ENCODE assay signal across 9 mouse cellular contexts in genomic region chr3:121954421-121954820, GRCm38 (mm10). TPM values are rescaled to one million over a fixed set of nuclear protein-coding genes. Genes with fewer than 3 reads are reported as not detected.
A peak's percentile ranks its signal among the peaks of the same experiment; 100 is the strongest.
DNase-seq lines count a peak whose midpoint lies in the region; ATAC-seq and TF ChIP-seq lines count a peak whose summit lies in the region.
"Had no signal": no experiment of that assay in that cellular context is flagged by ENCODE, and none has a peak within 500 bp of the region (broad histone marks: within the 10 kb centered on the region; RNA-seq: fewer than 3 reads in every experiment).

No protein-coding gene starts in this region.

- TF ChIP-seq EP300 in liver, postnatal 0 days (IDR thresholded peaks at IDR 0.05; ENCODE audit: low read depth): no peak

- peak overlapping the region; percentile 86 for H3K4me2 ChIP-seq in kidney, embryonic 14.5 days (replicated peaks; ENCODE audit: low read depth, low read length)
- H3K4me2 ChIP-seq in embryonic facial prominence, embryonic 12.5 days (replicated peaks): peak overlapping the region; percentile 78
- H3K4me2 ChIP-seq in hindbrain, embryonic 14.5 days (replicated peaks): peak overlapping the region; percentile 81
- H3K4me2 ChIP-seq in liver, postnatal 0 days (ENCODE audit: low read depth, low read length): peak overlapping the region; percentile 69

- no peak overlapping the region for H3K27ac ChIP-seq in kidney, embryonic 14.5 days (ENCODE audit: low read depth, low read length)
- no peak overlapping the region for H3K27ac ChIP-seq in embryonic facial prominence, embryonic 12.5 days
- H3K27ac ChIP-seq in hindbrain, embryonic 14.5 days: no peak overlapping the region
- no peak overlapping the region for H3K27ac ChIP-seq in liver, postnatal 0 days (ENCODE audit: low read depth)

- H3K27me3 ChIP-seq in kidney, embryonic 14.5 days (ENCODE audit: control insufficient read depth, insufficient read depth, low read length): no peaks in the 10 kb centered on the region
- peaks cover 7% of the 10 kb centered on the region; the same call in 1 of the 2 replicates for H3K27me3 ChIP-seq in embryonic facial prominence, embryonic 12.5 days
- peaks cover 34% of the 10 kb centered on the region for H3K27me3 ChIP-seq in hindbrain, embryonic 14.5 days (ENCODE audit: control insufficient read depth, insufficient read depth, low read length)
- H3K27me3 ChIP-seq in liver, postnatal 0 days (ENCODE audit: insufficient read depth, low read length): peaks cover 6% of the 10 kb centered on the region

- no peaks in the 10 kb centered on the region for H3K36me3 ChIP-seq in kidney, embryonic 14.5 days (ENCODE audit: control insufficient read depth, insufficient read depth, low read length)
- H3K36me3 ChIP-seq in embryonic facial prominence, embryonic 12.5 days: no peaks in the 10 kb centered on the region
- no peaks in the 10 kb centered on the region for H3K36me3 ChIP-seq in hindbrain, embryonic 14.5 days (replicated peaks; ENCODE audit: control insufficient read depth, insufficient read depth)
- no peaks in the 10 kb centered on the region for H3K36me3 ChIP-seq in liver, postnatal 0 days (replicated peaks; ENCODE audit: insufficient read depth, low read length)

- TF ChIP-seq CTCF in liver, postnatal 0 days (IDR thresholded peaks at IDR 0.05; ENCODE audit: low read depth): no peak

- no peak for ATAC-seq in kidney, embryonic 14.5 days (ENCODE audit: low FRiP score, low TSS enrichment)
- ATAC-seq in embryonic facial prominence, embryonic 12.5 days (ENCODE audit: insufficient number of reproducible peaks, insufficient read depth, low FRiP score, low TSS enrichment): no peak
- no peak for ATAC-seq in hindbrain, embryonic 14.5 days (ENCODE audit: low FRiP score)
- ATAC-seq in liver, postnatal 0 days: no peak
- ATAC-seq in megakaryocyte, adult 5-6 weeks (ENCODE audit: poor library complexity, severe bottlenecking): no peak

- DNase-seq in kidney, adult 8-10 months: no peak
- no peak for DNase-seq in hindbrain, embryonic 14.5 days (ENCODE audit: low spot score)
- DNase-seq in liver, postnatal 0 days: no peak
- DNase-seq in spleen, adult 12 weeks (ENCODE audit: low spot score): no peak
- DNase-seq in thymus, postnatal 0 days (ENCODE audit: low spot score): no peak
- DNase-seq: thymus, postnatal 25 days had no signal

- 57% methylated on average over 2 of the region's 2 CpGs for WGBS in kidney, embryonic 14.5 days
- 33% methylated on average over 2 of the region's 2 CpGs for WGBS in embryonic facial prominence, embryonic 12.5 days
- WGBS in hindbrain, embryonic 14.5 days: 51% methylated on average over 2 of the region's 2 CpGs
- 52% methylated on average over 2 of the region's 2 CpGs for WGBS in liver, postnatal 0 days (ENCODE audit: insufficient replicate concordance)

- H3K9ac ChIP-seq in kidney, embryonic 14.5 days (ENCODE audit: low read depth, low read length): 0 out of 2 replicates have a peak overlapping the region, but pooled peaks have one; percentile 66
- H3K9ac ChIP-seq in embryonic facial prominence, embryonic 12.5 days: no peak overlapping the region
- H3K9ac ChIP-seq in hindbrain, embryonic 14.5 days: no peak overlapping the region
- no peak overlapping the region for H3K9ac ChIP-seq in liver, postnatal 0 days (replicated peaks)

- no peaks in the 10 kb centered on the region for H3K9me3 ChIP-seq in kidney, embryonic 14.5 days (ENCODE audit: control insufficient read depth, low read length)
- H3K9me3 ChIP-seq in embryonic facial prominence, embryonic 12.5 days: 0 out of 2 replicates have a peak, but pooled peaks cover 3% of the 10 kb centered on the region
- no peaks in the 10 kb centered on the region for H3K9me3 ChIP-seq in hindbrain, embryonic 14.5 days (ENCODE audit: control insufficient read depth, low read length)
- H3K9me3 ChIP-seq in liver, postnatal 0 days (ENCODE audit: low read length): no peaks in the 10 kb centered on the region

- no peaks in the 10 kb centered on the region for H3K4me1 ChIP-seq in kidney, embryonic 14.5 days (ENCODE audit: control insufficient read depth, insufficient read depth, low read length)
- no peaks in the 10 kb centered on the region for H3K4me1 ChIP-seq in embryonic facial prominence, embryonic 12.5 days
- H3K4me1 ChIP-seq in hindbrain, embryonic 14.5 days (replicated peaks; ENCODE audit: control insufficient read depth, insufficient read depth, low read length): no peaks in the 10 kb centered on the region; the same call in 1 of the 2 replicates
- H3K4me1 ChIP-seq in liver, postnatal 0 days (ENCODE audit: insufficient read depth): 0 out of 2 replicates have a peak, but pooled peaks cover 2% of the 10 kb centered on the region

- H3K4me3 ChIP-seq in kidney, embryonic 14.5 days (ENCODE audit: low read length): peak overlapping the region; percentile 76
- peak overlapping the region; percentile 68; the same call in 1 of the 2 replicates for H3K4me3 ChIP-seq in embryonic facial prominence, embryonic 12.5 days
- H3K4me3 ChIP-seq in hindbrain, embryonic 14.5 days (replicated peaks; ENCODE audit: low read length): peak overlapping the region; percentile 70
- peak overlapping the region; percentile 73 for H3K4me3 ChIP-seq in liver, postnatal 0 days (ENCODE audit: low read depth, low read length)

RNA-seq across cellular contexts. Expression of gene Arhgap29, which starts 2.1 kb away (rescaled TPM):
- polyA plus RNA-seq in kidney, embryonic 14.5 days (2014; fragmentation: Nextera tagmentation; extraction: Ambion mirVana): 26.4 and 49.7 TPM in 2 replicates
- 51.8 and 56.0 TPM in 2 replicates for polyA plus RNA-seq in embryonic facial prominence, embryonic 12.5 days (2016; fragmentation: Nextera tagmentation; extraction: Ambion mirVana)
- 36.7 and 39.3 TPM in 2 replicates for polyA plus RNA-seq in hindbrain, embryonic 14.5 days (2014; fragmentation: Nextera tagmentation; extraction: Ambion mirVana)
- polyA plus RNA-seq in liver, postnatal 0 days (2015; fragmentation: Nextera tagmentation; extraction: Ambion mirVana): 7.3 and 10.4 TPM in 2 replicates
- total RNA-seq in megakaryocyte, adult 5-6 weeks (2015): 3.4 and 3.5 TPM in 2 replicates
- total RNA-seq in megakaryocyte, adult 5-6 weeks (2017): 4.5 and 5.2 TPM in 2 replicates
- 3.4 and 4.9 TPM in 2 replicates for polyA plus RNA-seq in thymus, postnatal 0 days (2015; fragmentation: Nextera tagmentation; extraction: Ambion mirVana)
